Mouse (Mus musculus) spleen, adult 2 months (tissue): ENCODE measurements around the gene Lrch3. TPM values are rescaled to one million over a fixed set of nuclear protein-coding genes. Genes with fewer than 3 reads are reported as not detected.
"Not testable (repeated sequence)": the region's sequence is repeated elsewhere in the genome, so short reads cannot be mapped to it uniquely, and the experiment has no call there.

ENCODE experiments used
- DNase-seq, 2 experiments: peaks; one replicate each; pipeline versions ENCODE4 v3.0.0 to v3.0.0-alpha.2; 2012 to 2021; ENCODE audit warnings: low spot score in 2 of 2, low read depth in 1 of 2
- H3K27ac ChIP-seq: fragments of 200-500 bp; 2 replicates; pipeline ENCODE4 v1.5.1; 2012; ENCODE audit warnings: low read length, inconsistent platforms; ENCODE audit not compliant: insufficient read depth
- H3K27me3 ChIP-seq: fragments of 200-500 bp; 2 replicates; pipeline ENCODE4 v1.6.1; 2012; ENCODE audit warnings: mild to moderate bottlenecking, moderate library complexity, low read length, inconsistent platforms; ENCODE audit not compliant: control insufficient read depth, insufficient read depth
- H3K36me3 ChIP-seq: fragments of 200-500 bp; 2 replicates; pipeline ENCODE4 v1.6.1; 2012; ENCODE audit warnings: mild to moderate bottlenecking, low read length, inconsistent platforms; ENCODE audit not compliant: control insufficient read depth, insufficient read depth
- H3K4me1 ChIP-seq: fragments of 200-500 bp; 2 replicates; pipeline ENCODE4 v1.6.1; 2011; ENCODE audit warnings: inconsistent platforms; ENCODE audit not compliant: control insufficient read depth, insufficient read depth, insufficient read length
- H3K4me3 ChIP-seq: fragments of 200-500 bp; 2 replicates; pipeline ENCODE4 v1.5.1; 2011; ENCODE audit warnings: mild to moderate bottlenecking, inconsistent platforms; ENCODE audit not compliant: insufficient read depth, insufficient read length; ENCODE audit errors: extremely low read depth
- CTCF ChIP-seq: fragments of 200-500 bp; IDR thresholded peaks from 2 replicates; pipeline ENCODE4 v1.5.1; 2011; ENCODE audit warnings: mild to moderate bottlenecking, inconsistent platforms; ENCODE audit not compliant: insufficient read depth, insufficient read length, insufficient replicate concordance; ENCODE audit errors: extremely low read depth
- POLR2A ChIP-seq: fragments of 200-500 bp; IDR thresholded peaks from 2 replicates; pipeline ENCODE4 v1.6.1; 2011; ENCODE audit warnings: low read depth, low read length, inconsistent platforms
- WGBS: fragments of 180-500 bp; shearing (Covaris S2); methylation state at CpG from one replicate; pipeline ENCODE4 v1.1.7; 2018; 5-methylcytosine and 5-hydroxymethylcytosine counted together
- polyA plus RNA-seq: library from polyadenylated mRNA; depleted of rRNA; stranded (reverse); fragments of >200 nt; gene quantifications from 2 replicates; pipeline ENCODE4 v1.2.3, GENCODE M21; 2012

The Lrch3 gene
- polyA plus RNA-seq, 1 experiment, result 16.9 TPM

DNA sequence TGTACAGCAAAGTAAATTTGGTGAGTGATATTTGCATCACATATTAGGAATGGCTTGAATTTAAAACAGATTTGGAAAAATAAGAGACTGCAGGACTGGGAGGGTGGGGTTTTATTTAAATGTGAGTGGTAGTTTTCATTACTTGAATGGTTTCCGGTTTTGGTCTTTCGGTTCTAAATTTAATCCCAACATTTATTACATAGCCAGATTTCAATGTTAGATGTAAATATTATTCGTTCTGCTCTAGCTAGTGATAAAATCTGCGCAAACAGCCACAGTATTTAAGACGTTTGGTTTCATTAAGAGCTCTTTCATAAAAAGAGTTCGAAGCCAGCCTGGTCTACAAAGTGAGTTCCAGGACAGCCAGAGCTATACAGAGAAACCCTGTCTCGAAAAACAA lies 688 bp upstream of the Lrch3 start:
- no peak for DNase-seq
- H3K27me3 ChIP-seq, result no peaks in the 10 kb centered on the region
- WGBS, result 44% methylated on average over 7 of the region's 7 CpGs
- no peaks in the 10 kb centered on the region for H3K36me3 ChIP-seq
- peak overlapping the region; percentile 80; the same call in 1 of the 2 replicates for H3K4me3 ChIP-seq
- TF ChIP-seq POLR2A, result no peak
- TF ChIP-seq CTCF, result no peak
- peaks cover 5% of the 10 kb centered on the region for H3K4me1 ChIP-seq
- no peak overlapping the region for H3K27ac ChIP-seq

DNA sequence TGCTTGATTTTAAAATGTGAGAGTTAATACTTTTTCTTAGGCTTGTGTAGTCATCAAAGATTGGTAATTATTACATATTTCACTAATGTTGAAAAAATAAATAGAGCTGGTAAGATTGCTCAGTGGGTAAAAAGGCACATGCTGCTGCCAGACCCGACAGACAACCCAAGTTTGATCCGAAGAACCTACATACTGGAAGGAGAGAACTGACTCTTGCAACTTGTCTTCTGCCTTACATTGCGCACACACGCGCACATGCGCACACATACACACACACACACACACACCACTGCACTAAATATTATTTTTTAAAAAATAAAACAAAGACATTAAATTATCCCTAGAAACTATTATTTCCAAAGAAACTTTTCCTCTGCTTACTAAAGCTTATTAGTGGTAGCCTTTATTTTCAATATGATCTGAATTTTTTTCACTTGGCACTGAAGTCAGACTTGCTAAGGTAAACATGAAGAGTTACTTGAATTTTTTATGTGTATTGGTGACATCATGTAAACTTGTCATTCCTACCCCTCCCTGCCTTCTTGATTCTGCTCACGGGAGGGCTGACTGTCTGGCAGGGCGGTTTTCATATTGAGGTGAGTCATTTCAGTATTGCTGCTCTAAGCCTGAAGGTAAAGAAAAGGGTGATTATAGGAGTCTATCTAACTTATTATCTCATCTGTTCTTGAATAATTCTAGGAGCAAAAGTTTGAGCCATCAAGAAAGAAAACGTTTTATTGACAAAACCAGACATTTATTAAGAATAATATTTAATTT lies 1.6 kb downstream of the Lrch3 start:
- no peaks in the 10 kb centered on the region for H3K27me3 ChIP-seq
- H3K27ac ChIP-seq, result no peak overlapping the region
- peak overlapping the region; percentile 14; the same call in 1 of the 2 replicates for H3K4me3 ChIP-seq
- 83% methylated on average over 9 of the region's 9 CpGs for WGBS
- TF ChIP-seq CTCF (no peak), POLR2A (no peak)
- no peak for DNase-seq
- no peaks in the 10 kb centered on the region for H3K36me3 ChIP-seq
- peaks cover 5% of the 10 kb centered on the region for H3K4me1 ChIP-seq

DNA sequence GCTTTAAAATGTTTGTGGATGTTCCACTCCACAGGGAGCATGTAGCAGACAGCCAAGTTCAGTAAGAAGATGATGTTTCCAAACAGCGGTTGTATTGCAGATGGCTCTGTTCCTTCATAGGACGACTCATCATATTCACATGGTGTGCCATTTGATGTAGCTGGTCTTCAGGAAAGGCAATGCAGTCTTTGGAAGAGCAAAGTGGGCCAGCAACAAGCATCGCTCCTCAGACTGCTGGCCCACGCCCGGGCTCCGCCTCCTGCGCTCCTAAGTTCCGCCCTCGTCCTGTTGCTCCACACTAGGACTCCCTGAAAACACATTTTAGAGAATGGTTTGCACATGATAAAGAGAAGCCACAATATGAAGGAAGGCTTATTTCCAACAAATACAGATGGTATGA lies 12.7 kb downstream of the Lrch3 start:
- not testable (repeated sequence) for DNase-seq
- 95% methylated on average over 9 of the region's 9 CpGs for WGBS

DNA sequence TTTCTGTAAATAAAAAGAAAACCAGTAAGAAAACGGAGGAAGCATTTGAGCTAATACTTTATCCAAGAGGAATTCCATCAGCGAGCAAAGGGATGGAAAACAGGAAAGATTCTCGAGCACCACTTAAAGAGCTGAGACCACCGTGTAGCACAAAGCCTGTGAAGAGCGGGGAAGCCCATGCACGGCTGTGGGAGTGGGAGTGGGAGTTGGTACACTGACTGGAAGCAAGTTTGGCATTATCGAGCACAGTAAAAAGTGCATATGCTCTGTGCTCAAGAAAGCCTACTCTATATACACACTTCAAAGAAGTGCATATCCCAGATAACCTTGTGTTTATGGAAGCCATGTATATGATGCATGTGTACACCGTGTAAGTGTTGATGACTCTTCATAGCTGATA lies 13.1 kb downstream of the Lrch3 start:
- H3K36me3 ChIP-seq, result 0 out of 2 replicates have a peak, but pooled peaks cover 4% of the 10 kb centered on the region
- H3K4me1 ChIP-seq, result no peaks in the 10 kb centered on the region
- DNase-seq, result no peak
- H3K27ac ChIP-seq, result no peak overlapping the region
- H3K27me3 ChIP-seq, result no peaks in the 10 kb centered on the region
- no peak for TF ChIP-seq CTCF
- no peak for TF ChIP-seq POLR2A
- 91% methylated on average over 8 of the region's 8 CpGs for WGBS
- H3K4me3 ChIP-seq, result no peak overlapping the region

More for the DNA sequence above, 12.7 kb downstream of the Lrch3 start:
- H3K4me3 ChIP-seq, H3K27me3 ChIP-seq, H3K27ac ChIP-seq, H3K36me3 ChIP-seq, H3K4me1 ChIP-seq: not testable (repeated sequence)

DNA sequence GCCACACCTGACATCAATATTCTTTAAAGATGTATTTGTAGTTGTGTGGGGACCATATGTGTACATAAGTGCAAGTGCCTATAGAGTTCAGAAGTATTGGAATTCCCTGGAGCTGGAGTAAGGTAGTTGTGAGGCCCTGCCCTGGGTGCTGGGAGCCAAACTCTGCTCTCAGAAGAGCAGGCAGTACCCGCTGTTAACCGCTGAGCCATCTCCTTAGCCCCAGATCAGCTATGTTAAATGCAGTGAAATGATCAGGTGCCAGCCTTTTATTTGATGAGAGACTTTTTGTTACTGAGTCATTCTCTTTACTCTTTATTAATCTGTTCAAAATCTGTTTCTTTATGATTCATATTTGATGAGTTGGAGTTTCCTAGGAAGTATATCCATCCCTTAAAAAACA lies 16.0 kb downstream of the Lrch3 start:
- H3K27ac ChIP-seq, result no peak overlapping the region
- H3K36me3 ChIP-seq, result 0 out of 2 replicates have a peak, but pooled peaks cover 3% of the 10 kb centered on the region
- H3K4me3 ChIP-seq, result no peak overlapping the region; the same call in 1 of the 2 replicates
- TF ChIP-seq CTCF (no peak), POLR2A (no peak)
- DNase-seq, result no peak
- peaks cover 2% of the 10 kb centered on the region; the same call in 1 of the 2 replicates for H3K4me1 ChIP-seq
- 93% methylated on average over 2 of the region's 2 CpGs for WGBS
- no peaks in the 10 kb centered on the region for H3K27me3 ChIP-seq

DNA sequence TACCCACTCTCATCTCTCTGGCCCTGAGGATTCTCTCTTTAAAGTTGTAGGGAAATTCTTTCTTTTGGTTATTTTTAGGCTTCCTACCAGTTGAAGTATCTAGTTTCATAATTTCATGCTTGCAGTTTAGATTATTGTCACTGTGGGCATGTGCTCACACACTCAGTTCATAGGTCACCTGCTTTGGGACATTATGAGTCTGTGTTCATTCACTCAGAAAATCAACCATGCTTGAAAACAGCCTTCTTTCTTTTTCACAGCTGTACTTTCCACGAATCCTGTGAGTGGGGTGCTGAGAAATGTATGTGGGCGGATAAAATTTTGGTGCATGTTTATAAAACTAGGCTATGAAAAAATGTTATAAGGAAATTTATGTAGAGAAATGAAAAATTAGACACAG lies 20.6 kb downstream of the Lrch3 start:
- no peak for DNase-seq
- Histone ChIP-seq H3K4me1 (peaks cover 2% of the 10 kb centered on the region; the same call in 1 of the 2 replicates), H3K36me3 (no peaks in the 10 kb centered on the region), H3K27me3 (no peaks in the 10 kb centered on the region), H3K4me3 (no peak overlapping the region), H3K27ac (no peak overlapping the region)
- TF ChIP-seq CTCF (no peak), POLR2A (no peak)
- 55% methylated on average over 2 of the region's 2 CpGs for WGBS

DNA sequence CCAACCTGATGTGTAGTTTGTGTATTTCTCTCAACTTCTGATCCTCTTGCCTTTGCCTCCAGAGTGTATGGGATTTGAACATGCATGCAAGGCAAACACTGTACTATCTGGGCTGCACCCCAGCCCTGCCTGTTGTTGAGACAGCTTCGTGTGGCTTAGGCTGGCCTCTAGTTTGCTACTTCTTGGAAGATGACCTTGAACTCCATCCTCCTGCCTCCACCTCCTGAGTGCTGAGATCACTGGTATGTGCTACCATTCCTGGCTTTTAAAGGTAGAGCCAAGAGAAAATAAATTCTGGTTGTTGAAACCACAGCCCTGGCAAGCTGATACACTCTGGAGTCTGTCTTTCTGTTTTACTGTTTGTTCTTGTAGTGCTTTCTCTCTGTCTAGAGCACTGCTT lies 21.2 kb downstream of the Lrch3 start:
- Histone ChIP-seq H3K36me3 (no peaks in the 10 kb centered on the region), H3K27ac (no peak overlapping the region), H3K4me1 (peaks cover 2% of the 10 kb centered on the region; the same call in 1 of the 2 replicates), H3K27me3 (no peaks in the 10 kb centered on the region), H3K4me3 (no peak overlapping the region)
- 79% methylated on average over 1 of the region's 1 CpGs for WGBS
- TF ChIP-seq CTCF (no peak), POLR2A (no peak)
- DNase-seq, result no peak

DNA sequence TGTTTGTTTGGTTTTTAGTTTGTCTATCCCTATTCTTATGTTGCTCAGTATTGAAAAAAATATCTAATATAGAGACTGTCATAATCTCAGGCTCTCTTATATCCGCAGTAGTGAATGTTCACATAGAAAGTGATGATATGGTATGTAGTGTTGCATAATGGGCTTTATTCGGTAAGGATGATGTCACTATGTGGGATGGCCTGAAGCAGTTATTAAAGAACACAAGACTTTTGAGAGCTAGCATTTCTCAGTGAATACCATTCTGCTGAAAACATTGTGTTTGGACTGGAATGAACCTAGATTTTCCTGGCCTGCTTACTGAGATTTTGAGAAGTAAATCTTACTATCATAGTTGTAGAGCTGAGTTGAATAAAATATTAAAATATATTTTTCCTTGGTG lies 23.5 kb downstream of the Lrch3 start:
- Histone ChIP-seq H3K27ac (no peak overlapping the region), H3K36me3 (no peaks in the 10 kb centered on the region), H3K27me3 (no peaks in the 10 kb centered on the region), H3K4me1 (peaks cover 2% of the 10 kb centered on the region; the same call in 1 of the 2 replicates), H3K4me3 (no peak overlapping the region)
- TF ChIP-seq POLR2A, result no peak
- TF ChIP-seq CTCF, result no peak
- WGBS, result 91% methylated on average over 2 of the region's 2 CpGs
- no peak for DNase-seq

DNA sequence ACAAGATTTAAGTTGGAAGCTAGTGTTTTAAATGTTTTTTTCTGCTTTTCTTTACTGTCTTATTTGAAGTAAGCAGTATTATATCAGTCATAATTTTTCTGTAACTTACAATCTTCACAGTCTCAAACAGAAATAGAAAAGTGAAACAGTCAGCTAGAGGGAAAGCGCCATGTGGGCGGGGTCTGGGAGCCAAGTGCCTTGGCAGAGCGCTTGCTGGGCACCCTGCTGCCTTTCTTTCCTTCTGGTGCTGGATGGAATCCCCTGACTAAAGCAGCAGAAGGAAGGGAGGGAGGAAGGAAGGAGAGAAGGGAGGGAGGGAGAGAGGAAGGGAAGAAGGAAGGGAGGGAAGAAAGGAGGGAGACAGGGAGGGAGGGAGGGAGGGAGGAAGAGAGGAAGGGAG lies 25.4 kb downstream of the Lrch3 start:
- H3K27ac ChIP-seq, H3K36me3 ChIP-seq, H3K4me3 ChIP-seq, H3K27me3 ChIP-seq, DNase-seq, H3K4me1 ChIP-seq: not testable (repeated sequence)
- WGBS, result 77% methylated on average over 3 of the region's 3 CpGs

DNA sequence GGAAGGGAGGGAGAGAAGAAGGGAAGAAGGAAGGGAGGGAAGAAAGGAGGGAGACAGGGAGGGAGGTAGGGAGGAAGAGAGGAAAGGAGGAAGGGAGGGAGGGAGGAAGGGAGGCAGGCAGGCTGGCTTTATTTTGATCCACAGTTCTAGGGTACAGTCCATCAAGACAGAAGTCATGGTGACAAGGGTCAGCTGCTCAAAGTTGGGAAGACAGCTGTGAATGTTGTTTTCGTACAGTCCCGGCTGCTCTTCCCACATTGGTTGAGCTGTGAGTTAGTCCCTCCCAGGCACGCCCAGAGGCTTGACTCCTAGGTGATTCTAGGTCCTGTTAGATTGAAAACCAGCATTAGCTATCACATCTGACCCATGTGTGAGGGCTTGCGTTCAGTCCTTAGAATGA lies 25.8 kb downstream of the Lrch3 start:
- not testable (repeated sequence) for H3K4me1 ChIP-seq, H3K36me3 ChIP-seq, H3K4me3 ChIP-seq, H3K27me3 ChIP-seq, DNase-seq, H3K27ac ChIP-seq
- WGBS, result 96% methylated on average over 4 of the region's 4 CpGs

DNA sequence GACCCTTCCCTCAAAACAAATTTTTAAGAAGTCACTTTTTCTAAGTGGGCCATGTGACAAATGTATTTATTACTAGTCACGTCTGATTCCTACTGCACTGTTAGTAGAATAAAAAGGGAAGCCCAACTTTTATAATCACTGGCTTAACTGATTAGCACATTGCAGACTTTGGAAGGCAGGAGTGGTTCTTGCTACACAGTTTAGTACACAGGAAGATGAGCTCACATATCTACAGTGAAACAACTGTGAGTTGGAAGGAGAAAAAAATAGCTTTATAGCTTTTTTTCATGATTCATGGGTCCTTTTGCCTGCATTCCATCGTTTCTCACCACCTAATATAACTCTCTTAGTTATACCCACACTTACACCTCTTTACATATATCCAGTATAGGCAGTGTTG lies 27.3 kb downstream of the Lrch3 start:
- not testable (repeated sequence) for H3K27ac ChIP-seq, H3K4me1 ChIP-seq, DNase-seq, H3K36me3 ChIP-seq, H3K27me3 ChIP-seq, H3K4me3 ChIP-seq
- 86% methylated on average over 2 of the region's 2 CpGs for WGBS
